Mouse (Mus musculus): Measurements from ENCODE around the gene Anapc16. TPM values are rescaled to one million over a fixed set of nuclear protein-coding genes. Genes with fewer than 3 reads are reported as not detected.

The Anapc16 gene
- total and polyA plus RNA-seq, 3 experiments: 53.7 to 61.5 TPM; not detected in 1

GRCm38 (mm10) chr10:60029387-60029786 is 26.5 kb upstream of the Anapc16 start:
- no peak overlapping the region for H3K9ac ChIP-seq (ENCODE audit: control insufficient read depth, low read depth, low read length, poor library complexity, severe bottlenecking)
- TF ChIP-seq JUND (IDR thresholded peaks at IDR 0.05; ENCODE audit: low read depth, low read length) (no peak), ETS1 (IDR thresholded peaks at IDR 0.05; ENCODE audit: low read depth, low read length) (no peak), CHD1 (IDR thresholded peaks at IDR 0.05; ENCODE audit: low read depth, low read length) (no peak), GABPA (IDR thresholded peaks at IDR 0.05; ENCODE audit: low read depth, low read length) (no peak), POLR2A (IDR thresholded peaks at IDR 0.05; ENCODE audit: control insufficient read depth in 1 of 2, insufficient read depth in 1 of 2, low read depth in 1 of 2, low read length in 2 of 2, poor library complexity in 1 of 2) (no peak), SMC3 (IDR thresholded peaks at IDR 0.05; ENCODE audit: low read depth, low read length) (no peak), ZC3H11A (IDR thresholded peaks at IDR 0.05; ENCODE audit: low read depth, low read length) (no peak), ZKSCAN1 (IDR thresholded peaks at IDR 0.05; ENCODE audit: low read depth, low read length) (no peak), MXI1 (IDR thresholded peaks at IDR 0.05; ENCODE audit: low read depth, low read length) (no peak), HCFC1 (IDR thresholded peaks at IDR 0.05; ENCODE audit: low read depth, low read length) (no peak), CHD2 (IDR thresholded peaks at IDR 0.05; ENCODE audit: low read length) (no peak), TAL1 (IDR thresholded peaks at IDR 0.05; ENCODE audit: low read length) (no peak), NRF1 (IDR thresholded peaks at IDR 0.05; ENCODE audit: insufficient read depth, low read depth, low read length, poor library complexity, severe bottlenecking) (no peak), RAD21 (IDR thresholded peaks at IDR 0.05; ENCODE audit: low read depth, low read length) (no peak), RCOR1 (IDR thresholded peaks at IDR 0.05; ENCODE audit: low read depth, low read length) (no peak), TCF12 (IDR thresholded peaks at IDR 0.05; ENCODE audit: low read depth, low read length) (no peak), CTCF (IDR thresholded peaks at IDR 0.05 in 2 of 3, conservative IDR thresholded peaks at IDR 0.05 in 1 of 3; ENCODE audit: control insufficient read depth in 1 of 3, insufficient read depth in 1 of 3, low read depth in 2 of 3, low read length in 3 of 3, poor library complexity in 1 of 3, severe bottlenecking in 1 of 3) (no peak)
- H3K36me3 ChIP-seq (ENCODE audit: control insufficient read depth in 1 of 2, insufficient read depth in 2 of 2, low read length in 2 of 2): no peaks in the 10 kb centered on the region; a peak in 1 of 4 replicates
- no peaks in the 10 kb centered on the region for H3K27me3 ChIP-seq (ENCODE audit: control insufficient read depth in 1 of 2, insufficient read depth in 2 of 2, low read length in 2 of 2)
- H3K4me3 ChIP-seq (ENCODE audit: control insufficient read depth in 1 of 2, insufficient read depth in 1 of 2, low read depth in 2 of 2, low read length in 2 of 2): no peak overlapping the region
- no peaks in the 10 kb centered on the region for H3K79me2 ChIP-seq (ENCODE audit: control insufficient read depth, insufficient read depth, low read length, poor library complexity)
- no peaks in the 10 kb centered on the region for H3K9me3 ChIP-seq (replicated peaks; ENCODE audit: insufficient read depth, low read length)
- DNase-seq (ENCODE audit: low read depth, low spot score): no peak
- no peaks in the 10 kb centered on the region for H3K4me1 ChIP-seq (ENCODE audit: control insufficient read depth in 1 of 2, insufficient read depth in 2 of 2, low read length in 2 of 2)
- no peak overlapping the region for H3K27ac ChIP-seq (ENCODE audit: control insufficient read depth, low read depth, low read length)

GRCm38 (mm10) chr10:60028979-60029378 is 26.0 kb upstream of the Anapc16 start:
- TF ChIP-seq RCOR1 (IDR thresholded peaks at IDR 0.05; ENCODE audit: low read depth, low read length): no peak
- no peak for TF ChIP-seq ELF1 (IDR thresholded peaks at IDR 0.05; ENCODE audit: low read depth, low read length)
- TF ChIP-seq BHLHE40 (IDR thresholded peaks at IDR 0.05; ENCODE audit: borderline replicate concordance, low read depth, low read length): no peak
- no peaks in the 10 kb centered on the region for H3K9me3 ChIP-seq (replicated peaks; ENCODE audit: insufficient read depth, low read length)
- H3K4me3 ChIP-seq (ENCODE audit: control insufficient read depth in 1 of 2, insufficient read depth in 1 of 2, low read depth in 2 of 2, low read length in 2 of 2): no peak overlapping the region

More at GRCm38 (mm10) chr10:60028979-60029378, 26.0 kb upstream of the Anapc16 start:
- H3K4me1 ChIP-seq (ENCODE audit: control insufficient read depth in 1 of 2, insufficient read depth in 2 of 2, low read length in 2 of 2): no peaks in the 10 kb centered on the region
- H3K9ac ChIP-seq (ENCODE audit: control insufficient read depth, low read depth, low read length, poor library complexity, severe bottlenecking): no peak overlapping the region
- H3K27ac ChIP-seq (ENCODE audit: control insufficient read depth, low read depth, low read length): no peak overlapping the region
- H3K79me2 ChIP-seq (ENCODE audit: control insufficient read depth, insufficient read depth, low read length, poor library complexity): no peaks in the 10 kb centered on the region
- no peaks in the 10 kb centered on the region; a peak in 1 of 4 replicates for H3K36me3 ChIP-seq (ENCODE audit: control insufficient read depth in 1 of 2, insufficient read depth in 2 of 2, low read length in 2 of 2)
- no peak for DNase-seq (ENCODE audit: low read depth, low spot score)
- H3K27me3 ChIP-seq (ENCODE audit: control insufficient read depth in 1 of 2, insufficient read depth in 2 of 2, low read length in 2 of 2): no peaks in the 10 kb centered on the region

All from MEL (cell line).